ENCODE assay signal across 8 mouse cellular contexts in the genomic region with DNA sequence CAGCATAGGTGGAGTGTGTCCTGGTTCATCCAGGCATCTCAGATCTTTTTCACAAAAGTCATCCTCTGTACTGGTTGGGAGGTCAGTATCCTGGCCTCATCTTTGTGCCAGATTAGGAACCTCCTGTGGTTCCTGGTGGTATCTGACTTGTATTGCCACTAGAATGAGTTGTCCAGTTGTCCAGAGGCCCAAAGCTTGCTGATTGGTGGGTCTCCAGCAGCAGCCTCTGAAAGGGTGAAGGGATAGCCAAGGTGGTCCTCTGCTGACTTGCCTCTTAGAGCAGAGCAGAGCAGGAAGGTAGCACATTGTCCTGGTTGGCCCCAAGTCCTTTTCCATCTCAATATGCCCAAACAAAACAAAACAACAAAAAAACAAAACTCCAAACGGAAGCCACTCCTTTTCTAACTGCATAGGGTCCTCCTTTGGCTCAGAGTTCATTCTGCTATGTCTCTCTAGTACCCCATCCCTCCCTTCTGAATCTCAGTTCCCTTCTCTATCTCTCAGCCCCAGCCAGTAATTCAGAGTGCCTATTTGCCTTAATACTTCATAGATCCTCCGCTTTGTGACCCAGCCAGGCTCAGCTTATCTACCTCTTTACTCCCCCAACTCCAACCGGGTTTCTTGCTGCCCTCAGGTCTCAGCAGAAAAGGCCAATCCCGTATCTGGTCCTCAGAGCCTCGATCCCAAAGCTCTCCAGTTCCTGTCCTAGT. TPM values are rescaled to one million over a fixed set of nuclear protein-coding genes. Genes with fewer than 3 reads are reported as not detected.
DNase-seq lines count a peak whose midpoint lies in the region; ATAC-seq lines count a peak whose summit lies in the region.

No protein-coding gene starts in this region.

- no peaks in the 10 kb centered on the region for H3K27me3 ChIP-seq in forebrain, embryonic 16.5 days (replicated peaks; ENCODE audit: control insufficient read depth, insufficient read depth, low read length)
- H3K27me3 ChIP-seq in liver, embryonic 15.5 days, result no peaks in the 10 kb centered on the region

- H3K36me3 ChIP-seq in forebrain, embryonic 16.5 days (ENCODE audit: control insufficient read depth, insufficient read depth), result no peaks in the 10 kb centered on the region
- no peaks in the 10 kb centered on the region for H3K36me3 ChIP-seq in liver, embryonic 15.5 days (replicated peaks)

- WGBS in forebrain, embryonic 16.5 days, result 53% methylated on average over 5 of the region's 5 CpGs
- 41% methylated on average over 5 of the region's 5 CpGs for WGBS in liver, embryonic 15.5 days (ENCODE audit: insufficient replicate concordance)

- H3K27ac ChIP-seq in forebrain, embryonic 16.5 days (ENCODE audit: low read length), result no peak overlapping the region
- H3K27ac ChIP-seq in liver, embryonic 15.5 days (replicated peaks), result no peak overlapping the region; the same call in 1 of the 2 replicates

- ATAC-seq in forebrain, embryonic 16.5 days, result no peak
- ATAC-seq in liver, embryonic 15.5 days (ENCODE audit: insufficient read depth), result no peak

- H3K9ac ChIP-seq in forebrain, embryonic 16.5 days (replicated peaks; ENCODE audit: low read depth, low read length), result no peak overlapping the region
- H3K9ac ChIP-seq in liver, embryonic 15.5 days, result peak overlapping the region; percentile 91

- H3K4me1 ChIP-seq in forebrain, embryonic 16.5 days (replicated peaks; ENCODE audit: control insufficient read depth, insufficient read depth, low read length), result peaks cover 20% of the 10 kb centered on the region
- peaks cover 62% of the 10 kb centered on the region for H3K4me1 ChIP-seq in liver, embryonic 15.5 days (replicated peaks)

- H3K9me3 ChIP-seq in forebrain, embryonic 16.5 days (ENCODE audit: control insufficient read depth, low read length), result no peaks in the 10 kb centered on the region
- no peaks in the 10 kb centered on the region for H3K9me3 ChIP-seq in liver, embryonic 15.5 days (replicated peaks)

- no peak overlapping the region; the same call in 1 of the 2 replicates for H3K4me3 ChIP-seq in forebrain, embryonic 16.5 days (replicated peaks; ENCODE audit: low read length)
- H3K4me3 ChIP-seq in liver, embryonic 15.5 days (replicated peaks), result peak overlapping the region; percentile 93

- peak overlapping the region; percentile 97 for H3K4me2 ChIP-seq in forebrain, embryonic 16.5 days (ENCODE audit: low read length)
- H3K4me2 ChIP-seq in liver, embryonic 15.5 days, result peak overlapping the region; percentile 99

- DNase-seq in heart, adult 11 months, result peak; percentile 90
- no peak for DNase-seq in heart, adult 8-10 months (ENCODE audit: low spot score)
- DNase-seq in A20 (ENCODE audit: low read depth, low spot score) (peak; percentile 71), adipocyte (ENCODE audit: low spot score) (no peak)
- DNase-seq in gastrocnemius, postnatal 4 days (ENCODE audit: low spot score in 2 of 2), result no peak
- DNase-seq in adrenal gland, postnatal 14 days, result no peak

RNA-seq across cellular contexts. Expression of gene Dgkd, which starts 0.9 kb away (rescaled TPM):
- 10 to 100 TPM; 33.5 to 43.2 (median 42.0) TPM for total RNA-seq in heart, adult 8-10 months (2022)
- 57.7 TPM in 2 replicates for polyA plus RNA-seq in forebrain, embryonic 16.5 days (2015; fragmentation: Nextera tagmentation; extraction: Ambion mirVana)
- polyA plus RNA-seq in liver, embryonic 15.5 days (2015; fragmentation: Nextera tagmentation; extraction: Ambion mirVana), result 9.8 and 10.5 TPM in 2 replicates
- total RNA-seq in gastrocnemius, postnatal 4 days (2021), result 10 to 100 TPM; 48.4 to 50.2 TPM
- total RNA-seq in adrenal gland, postnatal 14 days (2021), result 81.6 and 129 TPM in 2 replicates

RNA-seq across cellular contexts. Expression of gene Sag, which starts 48.8 kb away (rescaled TPM):
- under 1 TPM; 0.14 to 0.63 (median 0.25) TPM for total RNA-seq in heart, adult 8-10 months (2022)
- polyA plus RNA-seq in forebrain, embryonic 16.5 days (2015; fragmentation: Nextera tagmentation; extraction: Ambion mirVana), result 1.4 and 1.9 TPM in 2 replicates
- polyA plus RNA-seq in liver, embryonic 15.5 days (2015; fragmentation: Nextera tagmentation; extraction: Ambion mirVana), result 0.44 and 0.66 TPM in 2 replicates
- under 1 TPM; 0.47 to 0.74 TPM for total RNA-seq in gastrocnemius, postnatal 4 days (2021)
- total RNA-seq in adrenal gland, postnatal 14 days (2021), result 1.7 and 2.2 TPM in 2 replicates

Comparison
In these comparisons a context has a peak if more than half of its experiments do, and no peak if none do; other contexts are left out.
1. DNase-seq: peak in heart, adult 11 months (single experiment) and A20 (single experiment); none in heart, adult 8-10 months (single experiment), gastrocnemius, postnatal 4 days (0 of 2), adipocyte (single experiment) and adrenal gland, postnatal 14 days (single experiment).